Mouse (Mus musculus) stomach, postnatal 0 days (tissue): ENCODE measurements around the gene Alkbh6.
A peak's percentile ranks its signal among the peaks of the same experiment; 100 is the strongest.

ENCODE experiments used
- CTCF ChIP-seq: IDR thresholded peaks from 2 replicates; pipeline ENCODE4 v1.5.1; 2016; ENCODE audit warnings: antibody characterized with exemption, low read depth, mild to moderate bottlenecking, moderate library complexity
- EP300 ChIP-seq: optimal IDR thresholded peaks from 2 replicates; pipeline ENCODE3; 2016; ENCODE audit warnings: antibody characterized with exemption

- TF ChIP-seq CTCF = peak; percentile 20
- TF ChIP-seq EP300 = no peak
Observed at GRCm38 (mm10) chr7:30308076-30309005, at the start of gene Alkbh6.
